Mouse (Mus musculus): ENCODE measurements around the gene Slc39a9. TPM values are rescaled to one million over a fixed set of nuclear protein-coding genes. Genes with fewer than 3 reads are reported as not detected.
A peak's percentile ranks its signal among the peaks of the same experiment; 100 is the strongest.

Slc39a9 gene
- total and polyA plus RNA-seq, 2 experiments from 2014 or later = 11.4 to 15.6 TPM

- H3K4me3 ChIP-seq (ENCODE audit: low read depth, low read length) = no peak overlapping the region
- DNase-seq (ENCODE audit: low spot score) = no peak
- no peak overlapping the region for H3K9ac ChIP-seq (replicated peaks; ENCODE audit: low read depth, low read length)
- no peak for ATAC-seq (ENCODE audit: insufficient read depth, low read depth)
- H3K4me1 ChIP-seq (ENCODE audit: control insufficient read depth, insufficient read depth) = no peaks in the 10 kb centered on the region
- 60% methylated on average over 5 of the region's 5 CpGs for WGBS
- H3K27ac ChIP-seq (ENCODE audit: low read depth) = no peak overlapping the region
- TF ChIP-seq CTCF (IDR thresholded peaks at IDR 0.05; ENCODE audit: low read depth) = no peak
- TF ChIP-seq EP300 (IDR thresholded peaks at IDR 0.05; ENCODE audit: low read depth) = no peak
- H3K27me3 ChIP-seq (ENCODE audit: control insufficient read depth, insufficient read depth, low read length) = no peaks in the 10 kb centered on the region
- H3K9me3 ChIP-seq (replicated peaks; ENCODE audit: control insufficient read depth, low read length) = no peaks in the 10 kb centered on the region
- no peak overlapping the region for H3K4me2 ChIP-seq (ENCODE audit: low read depth, low read length)
- no peaks in the 10 kb centered on the region for H3K36me3 ChIP-seq (replicated peaks; ENCODE audit: control insufficient read depth, insufficient read depth, low read length)
Measured at GRCm38 (mm10) chr12:80620501-80620900, 23.2 kb upstream of the Slc39a9 start.

DNA sequence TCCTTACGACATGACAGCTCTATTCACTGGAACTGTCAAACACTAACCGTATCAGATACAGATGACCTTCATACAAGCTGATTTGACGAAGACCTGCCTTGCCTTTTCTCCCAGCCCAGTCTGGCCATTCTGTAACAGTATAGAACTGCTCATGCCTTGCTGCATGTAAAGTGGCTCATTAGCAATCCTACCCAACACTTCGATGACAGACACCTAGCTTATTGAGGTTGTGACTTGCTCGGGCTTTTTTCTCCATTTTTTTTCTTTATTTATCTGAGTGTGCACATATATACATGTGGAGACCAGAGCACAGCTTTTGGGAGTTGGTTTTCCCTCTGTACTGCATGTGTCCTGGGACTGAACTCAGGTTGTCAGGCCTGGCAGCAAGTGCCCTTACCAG lies 11.9 kb upstream of the Slc39a9 start:
- H3K27me3 ChIP-seq (ENCODE audit: control insufficient read depth, insufficient read depth, low read length) = no peaks in the 10 kb centered on the region
- no peak overlapping the region for H3K4me2 ChIP-seq (ENCODE audit: low read depth, low read length)
- no peak for DNase-seq (ENCODE audit: low spot score)
- ATAC-seq (ENCODE audit: insufficient read depth, low read depth) = no peak
- H3K36me3 ChIP-seq (replicated peaks; ENCODE audit: control insufficient read depth, insufficient read depth, low read length) = peaks cover 33% of the 10 kb centered on the region
- WGBS = 68% methylated on average over 5 of the region's 5 CpGs
- H3K9ac ChIP-seq (replicated peaks; ENCODE audit: low read depth, low read length) = no peak overlapping the region
- no peak overlapping the region for H3K4me3 ChIP-seq (ENCODE audit: low read depth, low read length)
- TF ChIP-seq EP300 (IDR thresholded peaks at IDR 0.05; ENCODE audit: low read depth) = no peak
- TF ChIP-seq CTCF (IDR thresholded peaks at IDR 0.05; ENCODE audit: low read depth) = no peak
- H3K9me3 ChIP-seq (replicated peaks; ENCODE audit: control insufficient read depth, low read length) = no peaks in the 10 kb centered on the region
- no peaks in the 10 kb centered on the region for H3K4me1 ChIP-seq (ENCODE audit: control insufficient read depth, insufficient read depth)
- H3K27ac ChIP-seq (ENCODE audit: low read depth) = no peak overlapping the region

- peak overlapping the region; percentile 86 for H3K4me3 ChIP-seq (ENCODE audit: low read depth, low read length)
- H3K9ac ChIP-seq (replicated peaks; ENCODE audit: low read depth, low read length) = peak overlapping the region; percentile 92
- H3K27ac ChIP-seq (ENCODE audit: low read depth) = peak overlapping the region; percentile 89
- H3K27me3 ChIP-seq (ENCODE audit: control insufficient read depth, insufficient read depth, low read length) = no peaks in the 10 kb centered on the region
- H3K9me3 ChIP-seq (replicated peaks; ENCODE audit: control insufficient read depth, low read length) = no peaks in the 10 kb centered on the region
- peak overlapping the region; percentile 96 for H3K4me2 ChIP-seq (ENCODE audit: low read depth, low read length)
- DNase-seq (ENCODE audit: low spot score) (peak; percentile 19), ATAC-seq (ENCODE audit: insufficient read depth, low read depth) (peak; percentile 37)
- 5% methylated on average over 48 of the region's 48 CpGs for WGBS
- H3K36me3 ChIP-seq (replicated peaks; ENCODE audit: control insufficient read depth, insufficient read depth, low read length) = peaks cover 31% of the 10 kb centered on the region
- peaks cover 32% of the 10 kb centered on the region for H3K4me1 ChIP-seq (ENCODE audit: control insufficient read depth, insufficient read depth)
- TF ChIP-seq EP300 (IDR thresholded peaks at IDR 0.05; ENCODE audit: low read depth) (no peak), CTCF (IDR thresholded peaks at IDR 0.05; ENCODE audit: low read depth) (peak; percentile 48)
Measured at GRCm38 (mm10) chr12:80642725-80643692, 674 bp upstream of the Slc39a9 start.

- Histone ChIP-seq H3K4me3 (ENCODE audit: low read depth, low read length) (peak overlapping the region; percentile 86), H3K9ac (replicated peaks; ENCODE audit: low read depth, low read length) (peak overlapping the region; percentile 92)
- DNase-seq (ENCODE audit: low spot score) = no peak
Measured at GRCm38 (mm10) chr12:80644506-80644868, 804 bp downstream of the Slc39a9 start.

DNA sequence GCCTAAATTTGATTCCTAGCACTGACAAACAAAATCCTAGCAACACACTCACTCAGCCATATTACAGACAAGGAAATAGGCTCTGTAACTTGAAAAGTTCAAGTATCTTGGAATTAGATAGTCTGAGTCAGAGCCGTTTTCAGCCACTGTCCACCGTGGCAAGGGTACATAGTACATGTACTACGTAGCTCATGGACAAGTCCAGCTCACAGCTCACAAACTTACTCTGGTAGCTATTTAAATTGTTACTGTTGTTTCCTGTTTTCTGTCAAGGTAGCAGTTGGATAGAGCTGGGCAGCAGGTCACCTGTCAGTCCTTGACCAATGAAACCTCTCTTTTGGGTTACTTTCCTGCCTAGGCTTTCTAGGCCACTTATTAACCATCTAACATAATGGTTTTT lies 2.7 kb downstream of the Slc39a9 start:
- Histone ChIP-seq H3K4me2 (ENCODE audit: low read depth, low read length) (no peak overlapping the region), H3K4me1 (ENCODE audit: control insufficient read depth, insufficient read depth) (peaks cover 32% of the 10 kb centered on the region), H3K27me3 (ENCODE audit: control insufficient read depth, insufficient read depth, low read length) (no peaks in the 10 kb centered on the region), H3K36me3 (replicated peaks; ENCODE audit: control insufficient read depth, insufficient read depth, low read length) (peaks cover 8% of the 10 kb centered on the region), H3K9me3 (replicated peaks; ENCODE audit: control insufficient read depth, low read length) (no peaks in the 10 kb centered on the region), H3K4me3 (ENCODE audit: low read depth, low read length) (no peak overlapping the region), H3K27ac (ENCODE audit: low read depth) (no peak overlapping the region), H3K9ac (replicated peaks; ENCODE audit: low read depth, low read length) (no peak overlapping the region)
- ATAC-seq (ENCODE audit: insufficient read depth, low read depth) (no peak), DNase-seq (ENCODE audit: low spot score) (no peak)
- TF ChIP-seq EP300 (IDR thresholded peaks at IDR 0.05; ENCODE audit: low read depth) (no peak), CTCF (IDR thresholded peaks at IDR 0.05; ENCODE audit: low read depth) (no peak)
- 84% methylated on average over 3 of the region's 3 CpGs for WGBS

More at GRCm38 (mm10) chr12:80644506-80644868, 804 bp downstream of the Slc39a9 start:
- Histone ChIP-seq H3K27me3 (ENCODE audit: control insufficient read depth, insufficient read depth, low read length) (no peaks in the 10 kb centered on the region), H3K9me3 (replicated peaks; ENCODE audit: control insufficient read depth, low read length) (no peaks in the 10 kb centered on the region), H3K4me2 (ENCODE audit: low read depth, low read length) (peak overlapping the region; percentile 96), H3K4me1 (ENCODE audit: control insufficient read depth, insufficient read depth) (peaks cover 32% of the 10 kb centered on the region), H3K27ac (ENCODE audit: low read depth) (peak overlapping the region; percentile 89), H3K36me3 (replicated peaks; ENCODE audit: control insufficient read depth, insufficient read depth, low read length) (peaks cover 24% of the 10 kb centered on the region)
- no peak for ATAC-seq (ENCODE audit: insufficient read depth, low read depth)
- 3% methylated on average over 18 of the region's 18 CpGs for WGBS
- TF ChIP-seq EP300 (IDR thresholded peaks at IDR 0.05; ENCODE audit: low read depth) (no peak), CTCF (IDR thresholded peaks at IDR 0.05; ENCODE audit: low read depth) (no peak)

All from heart, postnatal 0 days (tissue).